Mouse (Mus musculus) heart, adult 2 months (tissue): ENCODE measurements at regions not wholly inside any gene's neighbourhood (a gene's known extent, or its start where the extent isn't known, plus 50 kb on each side); places are given as distances from the start of the nearest gene placed in this dataset.

Source experiments
- DNase-seq, 2 experiments: peaks; one replicate each; pipeline ENCODE4 v3.0.0; 2021
- H3K27ac ChIP-seq: fragments of 200-600 bp; 2 replicates; pipeline ENCODE4 v1.8.1; 2022
- H3K27me3 ChIP-seq: fragments of 200-500 bp; 2 replicates; pipeline ENCODE4 v1.6.1; 2012; ENCODE audit warnings: mild to moderate bottlenecking, low read length, inconsistent platforms, mixed read lengths; ENCODE audit not compliant: control insufficient read depth, insufficient read depth
- H3K36me3 ChIP-seq: fragments of 200-500 bp; 2 replicates; pipeline ENCODE4 v1.6.1; 2012; ENCODE audit warnings: low read length, inconsistent platforms; ENCODE audit not compliant: control insufficient read depth, insufficient read depth
- H3K4me1 ChIP-seq: fragments of 200-500 bp; 2 replicates; pipeline ENCODE4 v1.6.1; 2011; ENCODE audit warnings: low read length; ENCODE audit not compliant: control insufficient read depth, insufficient read depth
- H3K4me3 ChIP-seq: fragments of 200-600 bp; 2 replicates; pipeline ENCODE4 v1.8.1; 2022
- H3K79me2 ChIP-seq: fragments of 200-500 bp; replicated peaks from 2 replicates; pipeline ENCODE4 v1.6.1; 2012; ENCODE audit warnings: mild to moderate bottlenecking, inconsistent platforms, low read length, moderate library complexity, mixed read lengths; ENCODE audit not compliant: control insufficient read depth, insufficient read depth
- H3K9ac ChIP-seq: fragments of 200-500 bp; 2 replicates; pipeline ENCODE4 v1.6.1; 2012; ENCODE audit warnings: low read depth, mild to moderate bottlenecking, control low read depth, inconsistent platforms, low read length, mixed read lengths
- CTCF ChIP-seq: fragments of 200-600 bp; IDR thresholded peaks from 2 replicates; pipeline ENCODE4 v1.8.1; 2022; ENCODE audit warnings: antibody characterized with exemption, mild to moderate bottlenecking, moderate library complexity
- EP300 ChIP-seq: fragments of 200-500 bp; IDR thresholded peaks from 2 replicates; pipeline ENCODE4 v1.6.1; 2011; ENCODE audit warnings: low read depth, low read length, control low read depth; ENCODE audit not compliant: insufficient read depth
- POLR2A ChIP-seq: fragments of 200-500 bp; IDR thresholded peaks from 2 replicates; pipeline ENCODE4 v1.6.1; 2011; ENCODE audit warnings: mild to moderate bottlenecking, low read depth, low read length, control low read depth; ENCODE audit not compliant: insufficient read depth
- WGBS: fragments of 180-500 bp; shearing (Covaris S2); methylation state at CpG from one replicate; pipeline ENCODE4 v1.1.7; 2018; 5-methylcytosine and 5-hydroxymethylcytosine counted together
- intact Hi-C: fragments of 180-260 bp; cut with DNase I; formaldehyde crosslinking; loops from one replicate; pipeline ENCODE4 v1.15.1; 2025

DNA sequence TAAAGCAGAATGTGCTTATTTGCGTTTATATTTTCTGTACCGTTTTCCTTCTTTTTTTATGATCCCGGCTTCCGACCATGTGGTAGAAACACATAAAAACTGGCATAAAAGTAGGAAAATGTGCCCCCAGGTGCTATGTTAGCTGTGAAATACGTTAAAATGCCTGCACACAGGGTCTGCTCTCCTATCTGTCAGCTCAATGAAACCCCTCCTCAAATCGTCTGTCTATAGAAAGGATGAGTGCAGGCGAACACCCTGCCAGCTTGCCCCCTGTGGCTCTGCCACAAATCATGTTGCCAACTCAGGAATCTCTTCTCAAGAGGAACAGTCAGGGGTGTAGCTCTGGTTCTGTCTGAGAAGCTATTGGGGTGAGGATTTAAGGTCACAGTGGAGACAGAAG is 78.4 kb upstream of the Gria1 start:
- Histone ChIP-seq H3K27me3 (no peaks in the 10 kb centered on the region), H3K9ac (no peak overlapping the region), H3K4me1 (no peaks in the 10 kb centered on the region), H3K27ac (no peak overlapping the region), H3K36me3 (no peaks in the 10 kb centered on the region), H3K4me3 (no peak overlapping the region), H3K79me2 (no peaks in the 10 kb centered on the region)
- DNase-seq = no peak
- TF ChIP-seq POLR2A (no peak), CTCF (no peak), EP300 (no peak)
- intact Hi-C loops = no loop called here
- WGBS = 78% methylated on average over 7 of the region's 7 CpGs

DNA sequence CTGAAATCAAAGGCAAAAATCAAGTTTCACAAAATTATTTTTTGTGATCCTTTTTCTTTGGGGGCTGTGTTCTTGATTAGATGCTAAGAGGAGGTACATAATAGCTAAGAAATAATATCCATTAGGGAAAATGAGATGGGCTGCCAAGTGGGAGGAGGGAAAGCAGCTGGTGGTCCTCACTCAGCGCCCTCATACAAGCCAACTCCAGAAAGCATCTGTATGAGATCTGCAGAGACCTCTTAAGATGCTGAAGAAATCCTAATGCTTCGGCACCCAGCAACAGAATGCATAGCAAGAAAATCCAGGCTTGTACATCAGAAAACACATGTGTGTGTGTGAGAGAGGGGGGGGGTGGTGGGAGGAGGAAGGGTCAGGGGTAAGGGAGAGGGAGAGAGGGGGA is 58.8 kb upstream of the Gria1 start:
- H3K9ac ChIP-seq = no peak overlapping the region
- WGBS = 56% methylated on average over 2 of the region's 2 CpGs

DNA sequence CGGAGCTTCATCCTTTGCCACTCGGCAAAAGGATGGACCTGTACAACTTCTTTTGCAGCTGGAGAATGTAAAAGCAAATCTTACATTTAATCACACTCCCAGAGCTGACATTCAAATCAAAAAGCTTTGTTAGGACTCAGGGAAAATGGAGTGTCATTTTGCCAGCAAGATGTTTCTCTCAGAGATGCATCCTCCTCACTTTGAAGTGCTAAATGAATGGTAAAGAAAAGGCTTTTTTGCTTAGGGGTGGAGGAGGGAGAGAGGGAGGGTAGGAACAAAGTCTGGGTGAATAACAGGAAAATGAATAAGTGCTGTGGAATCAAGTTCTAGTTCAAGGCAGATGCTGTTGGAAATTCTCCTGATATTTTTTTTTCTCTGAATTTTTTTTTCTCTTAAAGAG is 53.4 kb upstream of the Gria1 start:
- WGBS = 78% methylated on average over 2 of the region's 2 CpGs
- Histone ChIP-seq H3K27ac (no peak overlapping the region), H3K4me1 (no peaks in the 10 kb centered on the region; the same call in 1 of the 2 replicates), H3K79me2 (no peaks in the 10 kb centered on the region), H3K27me3 (no peaks in the 10 kb centered on the region), H3K4me3 (no peak overlapping the region), H3K36me3 (no peaks in the 10 kb centered on the region), H3K9ac (no peak overlapping the region)
- no peak for TF ChIP-seq POLR2A
- no peak for TF ChIP-seq EP300
- no peak for TF ChIP-seq CTCF
- DNase-seq = no peak
- intact Hi-C loops = no loop called here

More for the DNA sequence above, 58.8 kb upstream of the Gria1 start:
- H3K27ac ChIP-seq = no peak overlapping the region
- no peaks in the 10 kb centered on the region for H3K79me2 ChIP-seq
- peak; percentile 14 to 36 for DNase-seq
- no peak overlapping the region for H3K4me3 ChIP-seq
- no peaks in the 10 kb centered on the region for H3K4me1 ChIP-seq
- no peaks in the 10 kb centered on the region for H3K36me3 ChIP-seq
- H3K27me3 ChIP-seq = no peaks in the 10 kb centered on the region
- intact Hi-C loops = no loop called here
- TF ChIP-seq CTCF (no peak), EP300 (no peak), POLR2A (no peak)
